Mouse (Mus musculus) spleen, adult 2 months (tissue): ENCODE results near the gene Dnajc19.

ENCODE experiments used
- CTCF ChIP-seq: fragments of 200-500 bp; IDR thresholded peaks from 2 replicates; pipeline ENCODE4 v1.5.1; 2011; ENCODE audit warnings: mild to moderate bottlenecking, inconsistent platforms; ENCODE audit not compliant: insufficient read depth, insufficient read length, insufficient replicate concordance; ENCODE audit errors: extremely low read depth
- POLR2A ChIP-seq: fragments of 200-500 bp; IDR thresholded peaks from 2 replicates; pipeline ENCODE4 v1.6.1; 2011; ENCODE audit warnings: low read depth, low read length, inconsistent platforms

- TF ChIP-seq POLR2A (no peak), CTCF (no peak)
Observed at GRCm38 (mm10) chr3:34076058-34076759, 4.9 kb downstream of the Dnajc19 start.
